Mouse (Mus musculus) heart, embryonic 16.5 days (tissue): Measurements from ENCODE around the gene Gm42791. TPM values are rescaled to one million over a fixed set of nuclear protein-coding genes. Genes with fewer than 3 reads are reported as not detected.

Experiments used
- ATAC-seq: fragments of 200-750 bp; cut with Nextera tagmentation; replicated peaks from 2 replicates; pipeline ENCODE4 v1.8.0; 2017; ENCODE audit warnings: moderate number of reproducible peaks; ENCODE audit not compliant: insufficient read depth, low FRiP score; ENCODE audit errors: extremely low read depth
- H3K27ac ChIP-seq: fragments of 300-500 bp; sonication (generic); 2 replicates; pipeline ENCODE4 v1.5.1; 2014; ENCODE audit warnings: mild to moderate bottlenecking, low read length, control low read depth, moderate library complexity
- H3K27me3 ChIP-seq: fragments of 300-500 bp; sonication (generic); 2 replicates; pipeline ENCODE4 v1.6.1; 2014; ENCODE audit warnings: low read length, mixed read lengths; ENCODE audit not compliant: control insufficient read depth, insufficient read depth
- H3K36me3 ChIP-seq: fragments of 300-500 bp; sonication (generic); 2 replicates; pipeline ENCODE4 v1.6.1; 2014; ENCODE audit not compliant: control insufficient read depth, insufficient read depth
- H3K4me1 ChIP-seq: fragments of 300-500 bp; sonication (generic); 2 replicates; pipeline ENCODE4 v1.6.1; 2014; ENCODE audit warnings: low read length, mixed read lengths; ENCODE audit not compliant: control insufficient read depth, insufficient read depth
- H3K4me2 ChIP-seq: fragments of 300-500 bp; sonication (generic); 2 replicates; pipeline ENCODE4 v1.6.1; 2014; ENCODE audit warnings: low read depth, mild to moderate bottlenecking, control low read depth, low read length
- H3K4me3 ChIP-seq: fragments of 300-500 bp; sonication (generic); 2 replicates; pipeline ENCODE4 v1.5.1; 2014; ENCODE audit warnings: mild to moderate bottlenecking, control low read depth, low read length
- H3K9ac ChIP-seq: fragments of 300-500 bp; sonication (generic); 2 replicates; pipeline ENCODE4 v1.6.1; 2014; ENCODE audit warnings: low read length, control low read depth
- H3K9me3 ChIP-seq: fragments of 300-500 bp; sonication (generic); replicated peaks from 2 replicates; pipeline ENCODE4 v1.6.1; 2016; ENCODE audit warnings: low read length; ENCODE audit not compliant: control insufficient read depth
- whole genome bisulfite sequencing: fragments of 180-500 bp; shearing (Covaris S2); extraction: QIAGEN DNeasy Blood & Tissue Kit; methylation state at CpG from one replicate; pipeline ENCODE4 v1.1.7; 2014; 5-methylcytosine and 5-hydroxymethylcytosine counted together
- polyA plus RNA-seq: library from polyadenylated mRNA; unstranded; fragments of >200 nt; fragmentation: Nextera tagmentation; extraction: Ambion mirVana; gene quantifications from 2 replicates; pipeline ENCODE4 v1.2.1, GENCODE M21; 2015

The Gm42791 gene
- polyA plus RNA-seq, 1 experiment from 2014 or later: not detected

DNA sequence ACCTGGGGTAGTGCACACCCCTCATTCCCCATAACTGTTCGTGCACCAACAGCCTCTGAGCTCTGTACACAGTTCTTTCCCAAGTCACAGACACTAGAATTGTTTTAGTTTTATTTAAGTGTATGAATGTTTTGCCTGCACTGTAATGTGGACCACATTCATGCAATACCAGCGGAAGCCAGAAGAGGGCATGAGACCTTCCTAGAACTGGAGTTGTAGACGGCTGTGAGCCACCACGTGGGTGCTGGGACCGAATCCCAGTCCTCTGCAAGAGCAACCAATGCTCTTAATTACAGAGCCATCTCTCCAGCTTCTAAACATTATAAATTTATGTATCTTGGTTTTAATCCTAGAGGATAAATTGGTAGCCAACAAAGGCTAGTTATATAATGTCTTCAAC, 48.2 kb downstream of the Gm42791 start:
- ATAC-seq: no peak
- no peaks in the 10 kb centered on the region for H3K9me3 ChIP-seq
- no peak overlapping the region for H3K9ac ChIP-seq
- H3K4me1 ChIP-seq: no peaks in the 10 kb centered on the region; the same call in 1 of the 2 replicates
- H3K36me3 ChIP-seq: no peaks in the 10 kb centered on the region
- 79% methylated on average over 5 of the region's 5 CpGs for WGBS
- H3K27me3 ChIP-seq: no peaks in the 10 kb centered on the region
- no peak overlapping the region for H3K4me3 ChIP-seq
- H3K27ac ChIP-seq: no peak overlapping the region
- no peak overlapping the region for H3K4me2 ChIP-seq

DNA sequence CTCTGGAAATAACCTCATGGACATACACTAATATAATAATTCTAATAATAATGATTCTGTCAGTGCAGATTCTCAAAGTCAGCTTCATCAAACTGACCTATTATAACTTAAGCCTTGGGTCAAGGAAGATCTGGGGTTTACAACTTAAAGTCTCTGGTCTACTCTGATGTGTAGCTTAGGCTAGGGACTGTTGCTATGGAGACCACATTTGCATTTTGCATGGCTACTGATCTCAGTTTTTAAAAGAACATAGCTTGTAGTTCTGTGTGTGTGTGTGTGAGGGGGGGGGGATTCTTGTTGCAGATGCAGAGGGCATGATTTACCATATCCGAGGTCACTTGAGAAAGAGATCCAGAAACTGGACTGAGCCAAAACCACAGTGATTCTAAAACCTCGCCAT, 49.2 kb downstream of the Gm42791 start:
- no peaks in the 10 kb centered on the region for H3K9me3 ChIP-seq
- H3K4me2 ChIP-seq: no peak overlapping the region
- no peak overlapping the region for H3K9ac ChIP-seq
- no peak overlapping the region for H3K27ac ChIP-seq
- H3K4me3 ChIP-seq: no peak overlapping the region
- 67% methylated on average over 2 of the region's 2 CpGs for WGBS
- H3K27me3 ChIP-seq: no peaks in the 10 kb centered on the region
- no peaks in the 10 kb centered on the region for H3K36me3 ChIP-seq
- ATAC-seq: no peak
- no peaks in the 10 kb centered on the region; the same call in 1 of the 2 replicates for H3K4me1 ChIP-seq

DNA sequence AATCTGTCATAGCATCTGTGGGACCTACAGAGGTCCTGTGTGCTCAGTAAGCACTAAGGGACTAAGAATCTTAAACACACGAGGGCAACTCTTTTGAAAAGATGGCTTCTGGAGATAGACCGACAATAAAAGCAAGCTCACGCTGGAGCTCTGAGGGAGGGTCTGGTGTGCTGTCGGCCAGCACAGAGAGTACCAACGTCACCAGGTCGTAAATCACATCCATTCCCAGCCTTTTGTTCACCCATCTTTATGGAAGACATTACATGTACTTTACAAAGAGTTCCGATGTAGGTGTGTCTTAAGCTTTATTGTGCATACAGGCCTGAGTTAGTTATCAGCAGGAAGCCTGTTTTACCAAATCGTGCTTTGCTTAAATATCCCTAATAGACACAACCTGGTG, 50.9 kb downstream of the Gm42791 start:
- H3K9ac ChIP-seq: no peak overlapping the region

DNA sequence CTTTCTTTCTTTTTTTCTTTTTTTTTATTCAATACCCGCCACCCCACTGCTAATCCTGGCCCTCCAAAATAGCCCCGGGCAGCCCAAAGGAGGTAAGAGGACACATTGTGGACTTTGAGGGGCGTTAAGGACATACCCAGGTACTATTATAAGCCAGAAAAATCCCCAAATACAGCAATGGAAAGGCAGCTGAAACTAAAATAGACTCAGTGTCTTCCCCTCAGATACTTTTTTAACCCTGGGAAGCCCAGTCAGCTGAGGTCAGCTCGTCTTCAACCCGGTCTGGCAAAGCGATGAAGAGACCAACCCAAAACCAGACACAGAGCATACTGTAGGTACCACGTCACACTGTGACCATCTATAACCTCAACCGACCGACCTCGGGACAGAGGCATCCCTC, 51.5 kb downstream of the Gm42791 start:
- Histone ChIP-seq H3K27me3 (no peaks in the 10 kb centered on the region), H3K4me2 (no peak overlapping the region), H3K9me3 (no peaks in the 10 kb centered on the region), H3K4me3 (no peak overlapping the region), H3K36me3 (no peaks in the 10 kb centered on the region), H3K27ac (no peak overlapping the region), H3K9ac (no peak overlapping the region), H3K4me1 (no peaks in the 10 kb centered on the region; the same call in 1 of the 2 replicates)
- WGBS: 79% methylated on average over 10 of the region's 10 CpGs
- no peak for ATAC-seq

More for the DNA sequence above, 50.9 kb downstream of the Gm42791 start:
- no peak overlapping the region for H3K27ac ChIP-seq
- no peaks in the 10 kb centered on the region for H3K9me3 ChIP-seq
- H3K4me1 ChIP-seq: no peaks in the 10 kb centered on the region; the same call in 1 of the 2 replicates
- WGBS: 56% methylated on average over 8 of the region's 8 CpGs
- no peaks in the 10 kb centered on the region for H3K36me3 ChIP-seq
- ATAC-seq: no peak
- no peak overlapping the region for H3K4me2 ChIP-seq
- no peaks in the 10 kb centered on the region for H3K27me3 ChIP-seq
- H3K4me3 ChIP-seq: no peak overlapping the region

DNA sequence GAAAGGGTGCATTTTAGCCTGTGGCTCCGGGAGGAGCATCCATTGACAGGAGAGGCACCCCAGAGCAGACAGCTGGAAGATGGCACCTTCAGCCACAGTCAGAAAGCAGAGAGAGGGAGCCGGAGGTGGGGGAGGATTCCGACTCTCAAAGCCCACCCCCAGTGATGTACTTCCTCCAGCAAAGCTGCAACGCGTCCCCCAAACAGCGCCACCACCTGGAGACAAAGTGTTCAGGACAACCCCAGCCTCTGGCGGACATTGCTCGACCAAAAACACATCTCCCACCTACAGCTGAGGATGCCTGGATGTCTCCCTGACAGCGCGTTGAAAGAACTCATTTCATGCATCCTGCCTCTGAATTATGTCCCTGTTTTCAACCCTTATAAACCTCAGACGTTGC, 52.0 kb downstream of the Gm42791 start:
- 71% methylated on average over 11 of the region's 11 CpGs for WGBS
- H3K4me3 ChIP-seq: no peak overlapping the region

DNA sequence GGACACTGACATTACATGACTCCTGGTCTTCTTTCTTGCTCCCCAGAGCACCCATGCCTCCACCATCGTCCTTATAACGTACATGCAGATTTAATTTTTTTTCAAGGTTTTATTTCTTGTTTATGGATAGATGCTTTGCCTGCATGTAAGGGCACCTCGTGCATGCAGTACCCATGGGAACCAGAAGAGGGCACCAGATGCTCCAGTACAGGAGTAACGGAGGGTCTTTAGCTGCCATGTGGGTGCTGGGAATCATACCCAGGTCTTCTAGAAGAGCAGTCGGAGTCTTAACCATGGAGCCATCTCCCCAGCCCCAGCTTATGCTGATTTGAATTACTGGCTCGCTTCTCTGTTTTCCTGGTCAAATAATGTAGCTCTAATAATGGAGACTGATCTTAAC, 52.6 kb downstream of the Gm42791 start:
- H3K27me3 ChIP-seq: no peaks in the 10 kb centered on the region
- no peaks in the 10 kb centered on the region for H3K36me3 ChIP-seq
- ATAC-seq: no peak
- 94% methylated on average over 6 of the region's 6 CpGs for WGBS
- H3K27ac ChIP-seq: no peak overlapping the region
- no peak overlapping the region for H3K9ac ChIP-seq
- H3K4me2 ChIP-seq: no peak overlapping the region
- H3K4me3 ChIP-seq: no peak overlapping the region
- H3K9me3 ChIP-seq: no peaks in the 10 kb centered on the region
- H3K4me1 ChIP-seq: no peaks in the 10 kb centered on the region

More for the DNA sequence above, 52.0 kb downstream of the Gm42791 start:
- Histone ChIP-seq H3K27ac (no peak overlapping the region), H3K9ac (no peak overlapping the region), H3K4me2 (no peak overlapping the region), H3K4me1 (no peaks in the 10 kb centered on the region), H3K9me3 (no peaks in the 10 kb centered on the region), H3K36me3 (no peaks in the 10 kb centered on the region), H3K27me3 (no peaks in the 10 kb centered on the region)
- ATAC-seq: no peak

DNA sequence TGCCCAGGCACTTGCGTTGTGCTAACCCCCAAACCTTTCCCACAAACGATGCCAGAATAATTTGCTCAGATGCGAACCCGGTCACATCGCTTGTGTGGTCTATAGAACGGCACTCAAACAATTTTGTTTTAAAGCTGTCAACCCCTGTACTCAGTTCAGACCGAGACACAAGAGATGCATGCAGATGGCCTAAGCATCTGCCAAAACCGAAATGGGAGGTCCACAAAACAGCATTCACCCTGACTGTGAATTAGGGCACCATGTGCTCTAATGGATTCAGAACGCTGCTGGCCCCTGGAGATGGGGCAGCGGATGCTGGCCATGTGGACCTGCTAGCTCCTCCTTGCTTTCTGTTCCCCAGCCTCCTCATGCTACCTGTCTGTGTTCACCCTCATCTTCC, 53.1 kb downstream of the Gm42791 start:
- H3K9me3 ChIP-seq: no peaks in the 10 kb centered on the region
- 88% methylated on average over 10 of the region's 10 CpGs for WGBS
- no peak overlapping the region for H3K4me2 ChIP-seq
- H3K4me3 ChIP-seq: no peak overlapping the region
- no peak overlapping the region for H3K9ac ChIP-seq
- no peak for ATAC-seq
- H3K27ac ChIP-seq: no peak overlapping the region
- no peaks in the 10 kb centered on the region for H3K27me3 ChIP-seq
- H3K36me3 ChIP-seq: no peaks in the 10 kb centered on the region
- H3K4me1 ChIP-seq: no peaks in the 10 kb centered on the region

DNA sequence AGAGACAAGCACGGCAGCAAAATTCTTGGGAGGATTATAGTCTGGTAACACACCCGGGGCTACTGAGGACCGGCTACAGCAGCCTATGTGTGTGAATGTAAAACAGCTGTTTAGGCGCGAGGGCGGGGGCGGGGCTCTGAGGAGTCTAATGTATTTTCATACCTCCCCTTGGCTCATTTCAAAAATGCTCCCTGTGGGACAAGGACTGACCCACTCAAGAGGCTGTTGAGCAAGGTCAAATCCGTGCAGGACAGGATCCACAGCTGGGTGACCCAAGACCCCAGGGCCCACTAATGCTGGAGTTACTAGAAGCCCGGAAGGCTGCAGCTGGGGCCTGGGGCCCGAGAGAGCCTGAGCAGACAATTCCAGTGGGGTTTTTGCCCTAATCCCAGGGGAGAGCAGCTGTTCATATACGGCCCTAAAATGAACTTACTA, 55.0 kb downstream of the Gm42791 start:
- Histone ChIP-seq H3K4me1 (no peaks in the 10 kb centered on the region), H3K4me2 (no peak overlapping the region), H3K36me3 (no peaks in the 10 kb centered on the region), H3K9me3 (no peaks in the 10 kb centered on the region), H3K27me3 (no peaks in the 10 kb centered on the region), H3K27ac (no peak overlapping the region), H3K4me3 (no peak overlapping the region), H3K9ac (no peak overlapping the region)
- WGBS: 70% methylated on average over 11 of the region's 11 CpGs
- ATAC-seq: no peak

DNA sequence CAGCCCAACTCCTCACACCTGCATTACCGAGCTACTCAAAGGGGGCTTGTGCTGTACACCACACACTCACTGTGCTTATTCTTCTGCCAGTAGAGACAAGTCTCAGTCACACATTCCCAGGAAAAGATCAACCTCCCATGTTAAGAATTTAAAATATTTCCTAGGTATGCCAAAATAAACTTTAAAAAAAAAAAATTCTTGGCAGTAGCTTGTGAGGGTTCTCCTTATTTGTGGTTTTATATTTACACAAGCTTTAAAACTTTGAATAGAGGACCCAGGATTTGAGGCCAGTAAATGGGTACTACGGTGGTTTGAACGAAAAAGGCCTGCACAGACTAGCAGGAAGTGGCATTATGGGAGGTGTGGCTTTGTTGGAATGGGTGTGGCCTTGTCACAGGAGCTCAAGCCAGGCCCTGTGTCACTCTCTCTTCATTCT, 58.4 kb downstream of the Gm42791 start:
- H3K4me3 ChIP-seq: no peak overlapping the region
- 70% methylated on average over 3 of the region's 3 CpGs for WGBS
- no peak overlapping the region for H3K9ac ChIP-seq
- H3K4me2 ChIP-seq: no peak overlapping the region
- H3K27me3 ChIP-seq: no peaks in the 10 kb centered on the region
- H3K36me3 ChIP-seq: no peaks in the 10 kb centered on the region
- H3K9me3 ChIP-seq: 0 out of 2 replicates have a peak, but pooled peaks cover 2% of the 10 kb centered on the region
- no peak for ATAC-seq
- H3K27ac ChIP-seq: no peak overlapping the region
- no peaks in the 10 kb centered on the region for H3K4me1 ChIP-seq
